In the genomic region with DNA sequence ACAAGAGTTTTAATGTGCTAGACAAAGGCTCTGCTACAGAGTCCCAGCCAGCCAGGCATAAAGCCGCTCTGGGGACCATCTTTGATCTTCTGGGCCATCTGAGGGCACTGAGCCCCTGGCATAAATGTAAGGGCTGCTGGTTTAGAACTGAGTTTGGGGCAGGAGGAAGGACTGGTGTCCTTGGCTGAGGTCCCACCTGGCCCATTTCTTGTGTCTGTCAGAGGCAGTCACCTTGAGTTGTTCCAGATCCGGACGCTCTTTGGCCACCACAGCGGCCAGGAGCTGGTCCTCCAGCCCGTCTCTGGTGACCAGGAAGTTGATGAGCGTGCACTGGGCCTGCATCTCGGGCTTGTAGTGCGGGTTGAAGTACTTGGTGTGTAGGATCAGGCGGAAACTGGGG, we compare ENCODE assay signal across 11 mouse cellular contexts. TPM values are rescaled to one million over a fixed set of nuclear protein-coding genes. Genes with fewer than 3 reads are reported as not detected.
DNase-seq lines count a peak whose midpoint lies in the region; ATAC-seq and TF ChIP-seq lines count a peak whose summit lies in the region.
"Had no signal": no experiment of that assay in that cellular context is flagged by ENCODE, and none has a peak within 500 bp of the region (broad histone marks: within the 10 kb centered on the region; RNA-seq: fewer than 3 reads in every experiment).

No protein-coding gene starts in this region.

- 0 out of 2 replicates have a peak overlapping the region, but pooled peaks have one; percentile 12 for H3K9ac ChIP-seq in forebrain, embryonic 13.5 days
- H3K9ac ChIP-seq in forebrain, embryonic 15.5 days (replicated peaks), result no peak overlapping the region
- 0 out of 2 replicates have a peak overlapping the region, but pooled peaks have one; percentile 2 for H3K9ac ChIP-seq in kidney, embryonic 15.5 days
- H3K9ac ChIP-seq: lung, embryonic 14.5 days had no signal

- no peak overlapping the region for H3K27ac ChIP-seq in forebrain, embryonic 13.5 days
- no peak overlapping the region for H3K27ac ChIP-seq in forebrain, embryonic 15.5 days (replicated peaks)
- H3K27ac ChIP-seq in kidney, embryonic 15.5 days, result peak overlapping the region; percentile 86
- peak overlapping the region; percentile 91 for H3K27ac ChIP-seq in cortical plate, adult 2 months (ENCODE audit: insufficient read depth, low read length)
- H3K27ac ChIP-seq: embryonic facial prominence, embryonic 13.5 days had no signal

- DNase-seq in kidney, adult 18-20 months, result no peak
- no peak for DNase-seq in urinary bladder, adult 18-20 months (ENCODE audit: low spot score in 2 of 2)

- no peak overlapping the region for H3K4me2 ChIP-seq in forebrain, embryonic 13.5 days
- no peak overlapping the region for H3K4me2 ChIP-seq in forebrain, embryonic 15.5 days (replicated peaks)
- peak overlapping the region; percentile 40 for H3K4me2 ChIP-seq in kidney, embryonic 15.5 days
- H3K4me2 ChIP-seq: embryonic facial prominence, embryonic 13.5 days; lung, embryonic 14.5 days had no signal

- no peaks in the 10 kb centered on the region for H3K9me3 ChIP-seq in forebrain, embryonic 13.5 days (replicated peaks)
- no peaks in the 10 kb centered on the region for H3K9me3 ChIP-seq in forebrain, embryonic 15.5 days
- no peaks in the 10 kb centered on the region for H3K9me3 ChIP-seq in kidney, embryonic 15.5 days (replicated peaks)
- peaks cover 17% of the 10 kb centered on the region for H3K9me3 ChIP-seq in E14TG2a.4 (ENCODE audit: low read length)
- H3K9me3 ChIP-seq: embryonic facial prominence, embryonic 13.5 days had no signal

- 87% methylated on average over 9 of the region's 9 CpGs for whole genome bisulfite sequencing in forebrain, embryonic 13.5 days
- 86% methylated on average over 9 of the region's 9 CpGs for WGBS in forebrain, embryonic 15.5 days
- 69% methylated on average over 9 of the region's 9 CpGs for WGBS in kidney, embryonic 15.5 days

- TF ChIP-seq CTCF in E14TG2a.4 (conservative IDR thresholded peaks at IDR 0.05; ENCODE audit: low read length), result no peak
- no peak for TF ChIP-seq CTCF in cortical plate, adult 2 months (IDR thresholded peaks at IDR 0.05; ENCODE audit: extremely low read depth, insufficient read depth, low read length)

- ATAC-seq in forebrain, embryonic 13.5 days, result no peak
- no peak for ATAC-seq in forebrain, embryonic 15.5 days (replicated peaks)
- no peak for ATAC-seq in kidney, embryonic 15.5 days (replicated peaks; ENCODE audit: low FRiP score)
- ATAC-seq: intestine, postnatal 0 days; midbrain, embryonic 16.5 days had no signal

- H3K36me3 ChIP-seq in forebrain, embryonic 13.5 days (ENCODE audit: poor library complexity, severe bottlenecking), result no peaks in the 10 kb centered on the region
- no peaks in the 10 kb centered on the region for H3K36me3 ChIP-seq in forebrain, embryonic 15.5 days
- H3K36me3 ChIP-seq in kidney, embryonic 15.5 days, result no peaks in the 10 kb centered on the region
- H3K36me3 ChIP-seq in E14TG2a.4 (ENCODE audit: insufficient read depth, low read length), result no peaks in the 10 kb centered on the region; the same call in 1 of the 2 replicates
- H3K36me3 ChIP-seq: embryonic facial prominence, embryonic 13.5 days had no signal

- peaks cover 16% of the 10 kb centered on the region for H3K4me1 ChIP-seq in forebrain, embryonic 13.5 days
- H3K4me1 ChIP-seq in forebrain, embryonic 15.5 days, result peaks cover 12% of the 10 kb centered on the region; the same call in 1 of the 2 replicates
- H3K4me1 ChIP-seq in kidney, embryonic 15.5 days, result peaks cover 38% of the 10 kb centered on the region
- H3K4me1 ChIP-seq in E14TG2a.4 (replicated peaks; ENCODE audit: low read depth, low read length), result peaks cover 60% of the 10 kb centered on the region
- H3K4me1 ChIP-seq in cortical plate, adult 2 months (ENCODE audit: control insufficient read depth, insufficient read depth, low read length), result no peaks in the 10 kb centered on the region

- no peak overlapping the region for H3K4me3 ChIP-seq in forebrain, embryonic 13.5 days
- no peak overlapping the region for H3K4me3 ChIP-seq in forebrain, embryonic 15.5 days
- H3K4me3 ChIP-seq in kidney, embryonic 15.5 days (replicated peaks), result no peak overlapping the region
- H3K4me3 ChIP-seq in E14TG2a.4 (replicated peaks; ENCODE audit: low read length), result peak overlapping the region; percentile 47
- no peak overlapping the region for H3K4me3 ChIP-seq in cortical plate, adult 2 months (ENCODE audit: insufficient read depth, low read length)
- H3K4me3 ChIP-seq: embryonic facial prominence, embryonic 13.5 days had no signal

- no peaks in the 10 kb centered on the region for H3K27me3 ChIP-seq in forebrain, embryonic 13.5 days
- H3K27me3 ChIP-seq in forebrain, embryonic 15.5 days, result no peaks in the 10 kb centered on the region
- H3K27me3 ChIP-seq in kidney, embryonic 15.5 days, result no peaks in the 10 kb centered on the region
- H3K27me3 ChIP-seq in E14TG2a.4 (ENCODE audit: insufficient read depth, low read length), result no peaks in the 10 kb centered on the region
- H3K27me3 ChIP-seq: embryonic facial prominence, embryonic 13.5 days had no signal

- TF ChIP-seq POLR2A in cortical plate, adult 2 months (IDR thresholded peaks at IDR 0.05; ENCODE audit: extremely low read depth, insufficient read depth, low read length), result no peak

RNA-seq across cellular contexts. Expression of a gene that starts 56.7 kb away (rescaled TPM):
- 42.7 and 47.7 TPM in 2 replicates for polyA plus RNA-seq in forebrain, embryonic 13.5 days (2015; fragmentation: Nextera tagmentation; extraction: Ambion mirVana)
- polyA plus RNA-seq in forebrain, embryonic 15.5 days (2015; fragmentation: Nextera tagmentation; extraction: Ambion mirVana), result 52.9 and 54.3 TPM in 2 replicates
- polyA plus RNA-seq in kidney, embryonic 15.5 days (2015; fragmentation: Nextera tagmentation; extraction: Ambion mirVana), result 34.1 and 38.9 TPM in 2 replicates
- polyA plus RNA-seq in cortical plate, adult 2 months (2012; rRNA removed), result 81.6 and 86.6 TPM in 2 replicates

Comparison
In these comparisons a context has a peak if more than half of its experiments do, and no peak if none do; other contexts are left out.
1. H3K27ac ChIP-seq: peak in kidney, embryonic 15.5 days (single experiment) and cortical plate, adult 2 months (single experiment); none in forebrain, embryonic 13.5 days (single experiment) and forebrain, embryonic 15.5 days (single experiment).